Mouse (Mus musculus): ENCODE results near the gene Slco2b1. TPM values are rescaled to one million over a fixed set of nuclear protein-coding genes. Genes with fewer than 3 reads are reported as not detected.

Gene Slco2b1
- polyA plus RNA-seq, 1 experiment from 2014 or later = 2.8 TPM

DNA sequence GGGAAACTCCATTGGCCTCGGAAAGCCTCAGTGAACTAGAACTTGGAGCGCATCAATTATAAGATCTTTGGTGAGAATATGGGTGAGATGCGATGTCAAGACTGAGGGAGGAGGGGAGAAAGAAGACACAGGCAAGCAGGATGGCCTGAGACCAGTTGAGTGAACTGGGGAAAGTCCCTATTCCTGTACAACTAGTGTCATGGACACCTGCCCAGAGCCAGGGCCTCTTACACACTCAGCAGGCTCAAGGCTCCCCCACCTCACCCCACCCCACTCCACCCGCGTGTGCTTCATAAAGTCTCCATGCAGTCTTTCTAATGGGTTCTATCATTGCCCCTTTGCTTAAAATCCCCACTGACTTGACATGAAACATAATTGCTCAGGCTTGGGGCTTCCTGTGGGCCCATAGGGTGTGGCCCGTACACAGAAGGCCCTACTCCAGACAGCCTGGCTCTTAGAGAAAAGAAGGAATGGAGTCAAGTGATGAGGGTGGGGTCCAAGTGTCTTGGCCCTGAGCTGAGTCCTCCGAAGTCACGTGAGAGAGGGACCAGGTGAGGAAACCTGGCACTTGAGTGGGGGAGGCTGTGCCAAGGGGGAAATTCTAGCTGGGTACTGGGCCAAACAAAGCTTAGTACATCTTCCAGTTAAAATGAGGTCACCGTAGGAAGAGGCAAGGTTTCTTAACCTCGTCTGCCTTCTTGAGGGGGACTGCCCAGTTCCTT is 45.2 kb downstream of the Slco2b1 start:
- Histone ChIP-seq H3K27me3 (ENCODE audit: control insufficient read depth, insufficient read depth, low read length) (no peaks in the 10 kb centered on the region), H3K27ac (ENCODE audit: low read depth, low read length) (no peak overlapping the region), H3K4me2 (ENCODE audit: low read depth) (no peak overlapping the region), H3K4me3 (ENCODE audit: low read depth, low read length) (no peak overlapping the region), H3K36me3 (ENCODE audit: control insufficient read depth, insufficient read depth, low read length) (no peaks in the 10 kb centered on the region), H3K4me1 (ENCODE audit: control insufficient read depth, insufficient read depth, low read length) (0 out of 2 replicates have a peak, but pooled peaks cover 3% of the 10 kb centered on the region), H3K9me3 (ENCODE audit: control insufficient read depth, low read length) (no peaks in the 10 kb centered on the region), H3K9ac (ENCODE audit: low read length) (no peak overlapping the region)
- WGBS = 92% methylated on average over 10 of the region's 10 CpGs
- DNase-seq (ENCODE audit: low spot score) = no peak
- ATAC-seq (ENCODE audit: insufficient read depth, low FRiP score, low TSS enrichment) = no peak

DNA sequence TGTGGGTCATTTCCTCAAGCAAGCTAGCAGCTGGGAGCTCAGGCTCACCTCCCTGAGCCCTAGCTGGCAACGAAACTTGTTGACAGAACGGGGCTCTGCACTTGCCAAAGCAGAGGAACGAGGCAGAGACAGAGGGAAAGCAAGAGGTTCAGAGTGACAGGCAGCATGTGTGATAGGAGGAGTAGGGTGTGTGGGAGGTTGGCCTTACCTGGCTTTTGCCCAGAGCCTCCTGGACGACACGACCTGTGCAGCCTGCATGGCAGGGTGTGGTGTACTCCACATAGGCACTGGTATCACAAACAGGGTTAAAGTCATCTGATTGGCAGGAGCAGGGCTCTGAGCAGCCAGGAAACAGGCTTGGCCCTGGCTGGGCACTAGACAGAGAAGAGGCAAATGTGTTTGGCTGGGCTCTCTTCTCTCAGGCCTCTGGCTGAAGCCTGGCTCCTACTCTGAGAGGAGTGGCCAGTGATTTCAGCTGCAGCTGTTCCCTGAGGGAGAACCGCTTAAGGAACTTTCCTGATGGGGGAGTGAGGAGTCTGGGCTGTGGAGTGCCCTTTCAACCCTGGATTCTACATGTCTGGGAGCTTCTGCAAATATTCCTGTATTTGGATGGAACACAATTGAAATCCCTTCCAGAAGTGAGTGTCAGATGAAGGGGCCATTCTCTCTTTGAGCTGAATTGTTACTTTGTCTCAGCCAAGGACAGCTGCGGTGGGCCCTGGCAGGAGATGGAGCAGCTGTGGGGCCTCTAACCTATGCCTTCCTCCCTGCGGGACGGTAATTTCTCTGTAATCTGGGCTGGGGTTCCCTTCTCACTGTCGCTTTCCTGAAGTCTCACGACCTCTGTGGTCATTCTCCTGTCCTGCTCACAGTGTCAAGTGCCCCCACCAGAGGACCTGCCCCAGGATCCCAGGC is 46.3 kb downstream of the Slco2b1 start:
- Histone ChIP-seq H3K9me3 (ENCODE audit: control insufficient read depth, low read length) (no peaks in the 10 kb centered on the region), H3K4me2 (ENCODE audit: low read depth) (no peak overlapping the region), H3K4me1 (ENCODE audit: control insufficient read depth, insufficient read depth, low read length) (0 out of 2 replicates have a peak, but pooled peaks cover 3% of the 10 kb centered on the region), H3K4me3 (ENCODE audit: low read depth, low read length) (no peak overlapping the region), H3K27me3 (ENCODE audit: control insufficient read depth, insufficient read depth, low read length) (no peaks in the 10 kb centered on the region), H3K27ac (ENCODE audit: low read depth, low read length) (0 out of 2 replicates have a peak overlapping the region, but pooled peaks have one; percentile 14), H3K9ac (ENCODE audit: low read length) (no peak overlapping the region), H3K36me3 (ENCODE audit: control insufficient read depth, insufficient read depth, low read length) (no peaks in the 10 kb centered on the region)
- DNase-seq (ENCODE audit: low spot score) = no peak
- no peak for ATAC-seq (ENCODE audit: insufficient read depth, low FRiP score, low TSS enrichment)
- WGBS = 63% methylated on average over 11 of the region's 11 CpGs

DNA sequence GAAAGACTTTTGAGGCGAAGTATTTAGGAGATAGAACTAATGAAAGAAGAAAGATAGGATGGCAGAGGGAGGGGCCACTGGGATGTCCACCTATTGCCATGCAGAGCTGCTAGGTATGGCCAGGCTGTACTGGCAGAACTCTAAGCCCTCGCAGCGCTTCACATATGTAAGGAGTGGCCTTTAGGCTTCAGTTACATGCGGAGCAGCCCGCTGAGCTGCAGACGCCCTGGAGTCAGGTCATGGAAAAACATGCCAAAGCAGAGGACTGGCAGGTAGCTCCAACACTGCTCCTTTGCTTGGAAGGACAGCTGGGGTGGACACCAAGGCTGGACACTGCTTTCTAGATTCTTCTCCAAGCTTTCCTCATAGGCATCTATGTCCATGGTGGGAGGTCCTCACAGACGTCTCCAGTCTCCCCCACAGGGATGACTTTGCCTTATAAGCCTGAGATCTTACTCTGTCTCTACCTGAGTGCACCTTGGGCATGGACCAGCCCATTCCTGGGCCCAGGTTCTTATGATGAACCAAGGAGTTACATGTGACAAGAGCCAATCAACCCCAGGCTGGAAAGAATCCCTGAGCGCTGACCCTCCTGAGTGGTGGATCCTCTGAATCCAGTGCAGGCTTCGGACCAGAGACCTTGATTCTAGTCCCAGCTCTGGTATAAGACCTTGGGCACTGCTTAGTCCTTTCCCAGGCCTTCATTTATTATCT is 47.5 kb downstream of the Slco2b1 start:
- Histone ChIP-seq H3K9ac (ENCODE audit: low read length) (no peak overlapping the region), H3K4me3 (ENCODE audit: low read depth, low read length) (no peak overlapping the region)
- WGBS = 93% methylated on average over 9 of the region's 9 CpGs

DNA sequence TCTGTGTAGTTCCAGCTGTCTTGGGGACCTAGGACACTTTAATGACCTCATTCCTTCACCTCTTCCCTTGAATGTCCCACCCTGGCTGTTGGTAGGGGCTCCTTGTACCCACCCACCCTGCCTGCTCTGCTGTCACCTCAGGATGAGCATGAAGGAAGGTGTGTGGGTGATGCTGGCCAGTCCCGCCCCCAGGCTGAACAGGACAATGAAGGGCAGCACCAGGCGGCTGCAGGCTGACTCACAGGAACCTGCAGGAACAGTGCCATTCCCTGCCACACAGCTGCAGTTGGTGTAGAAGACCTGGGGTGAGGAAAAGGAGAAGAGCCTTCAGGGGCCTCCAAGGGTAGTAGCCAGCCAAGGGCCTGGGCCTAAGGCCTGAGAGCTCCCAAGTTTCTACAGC is 48.8 kb downstream of the Slco2b1 start:
- no peak for DNase-seq (ENCODE audit: low spot score)
- WGBS = 78% methylated on average over 2 of the region's 2 CpGs

More for the DNA sequence above, 47.5 kb downstream of the Slco2b1 start:
- no peak for ATAC-seq (ENCODE audit: insufficient read depth, low FRiP score, low TSS enrichment)
- no peaks in the 10 kb centered on the region for H3K4me1 ChIP-seq (ENCODE audit: control insufficient read depth, insufficient read depth, low read length)
- no peak for DNase-seq (ENCODE audit: low spot score)
- no peaks in the 10 kb centered on the region for H3K36me3 ChIP-seq (ENCODE audit: control insufficient read depth, insufficient read depth, low read length)
- H3K27me3 ChIP-seq (ENCODE audit: control insufficient read depth, insufficient read depth, low read length) = no peaks in the 10 kb centered on the region
- H3K27ac ChIP-seq (ENCODE audit: low read depth, low read length) = no peak overlapping the region
- no peak overlapping the region for H3K4me2 ChIP-seq (ENCODE audit: low read depth)
- H3K9me3 ChIP-seq (ENCODE audit: control insufficient read depth, low read length) = no peaks in the 10 kb centered on the region

DNA sequence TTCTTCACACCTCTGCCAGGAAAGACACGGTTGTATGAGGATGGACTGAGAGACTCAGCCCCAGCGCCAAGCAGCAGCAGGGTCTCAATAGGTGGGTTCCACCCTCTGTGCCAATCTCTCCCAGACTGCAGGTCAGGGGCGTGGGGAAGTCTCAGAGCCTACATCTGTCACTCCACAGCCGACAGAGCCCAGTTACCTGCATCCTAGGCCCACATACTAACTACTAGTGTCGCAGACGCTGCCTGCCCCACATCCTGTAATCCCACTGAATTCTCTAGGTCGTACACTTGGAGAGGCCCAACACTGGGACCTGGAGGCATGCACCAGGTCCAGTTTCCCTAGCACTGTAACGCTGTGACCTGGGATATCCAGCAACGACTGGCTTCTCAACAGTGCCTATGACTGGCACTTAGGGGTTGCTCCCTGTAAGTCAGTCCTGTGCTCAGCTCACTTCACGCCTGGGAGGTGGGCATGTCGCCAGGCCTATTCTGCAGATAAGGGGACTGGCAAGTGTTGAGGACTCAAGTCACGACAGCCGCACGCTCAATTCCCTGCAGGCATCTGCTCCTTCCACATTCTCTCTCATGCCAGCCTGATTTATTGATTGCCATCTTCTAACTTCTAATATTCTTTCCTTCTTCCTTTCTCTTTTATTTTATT is 49.4 kb downstream of the Slco2b1 start:
- ATAC-seq (ENCODE audit: insufficient read depth, low FRiP score, low TSS enrichment) (no peak), DNase-seq (ENCODE audit: low spot score) (no peak)
- Histone ChIP-seq H3K27ac (ENCODE audit: low read depth, low read length) (no peak overlapping the region), H3K4me3 (ENCODE audit: low read depth, low read length) (no peak overlapping the region), H3K4me1 (ENCODE audit: control insufficient read depth, insufficient read depth, low read length) (no peaks in the 10 kb centered on the region), H3K9ac (ENCODE audit: low read length) (no peak overlapping the region), H3K4me2 (ENCODE audit: low read depth) (no peak overlapping the region), H3K27me3 (ENCODE audit: control insufficient read depth, insufficient read depth, low read length) (no peaks in the 10 kb centered on the region), H3K9me3 (ENCODE audit: control insufficient read depth, low read length) (no peaks in the 10 kb centered on the region), H3K36me3 (ENCODE audit: control insufficient read depth, insufficient read depth, low read length) (no peaks in the 10 kb centered on the region)
- 79% methylated on average over 14 of the region's 14 CpGs for WGBS

More for the DNA sequence above, 48.8 kb downstream of the Slco2b1 start:
- Histone ChIP-seq H3K4me2 (ENCODE audit: low read depth) (no peak overlapping the region), H3K4me3 (ENCODE audit: low read depth, low read length) (no peak overlapping the region), H3K36me3 (ENCODE audit: control insufficient read depth, insufficient read depth, low read length) (no peaks in the 10 kb centered on the region), H3K9me3 (ENCODE audit: control insufficient read depth, low read length) (no peaks in the 10 kb centered on the region), H3K4me1 (ENCODE audit: control insufficient read depth, insufficient read depth, low read length) (no peaks in the 10 kb centered on the region), H3K27ac (ENCODE audit: low read depth, low read length) (no peak overlapping the region), H3K27me3 (ENCODE audit: control insufficient read depth, insufficient read depth, low read length) (no peaks in the 10 kb centered on the region), H3K9ac (ENCODE audit: low read length) (no peak overlapping the region)
- ATAC-seq (ENCODE audit: insufficient read depth, low FRiP score, low TSS enrichment) = no peak

DNA sequence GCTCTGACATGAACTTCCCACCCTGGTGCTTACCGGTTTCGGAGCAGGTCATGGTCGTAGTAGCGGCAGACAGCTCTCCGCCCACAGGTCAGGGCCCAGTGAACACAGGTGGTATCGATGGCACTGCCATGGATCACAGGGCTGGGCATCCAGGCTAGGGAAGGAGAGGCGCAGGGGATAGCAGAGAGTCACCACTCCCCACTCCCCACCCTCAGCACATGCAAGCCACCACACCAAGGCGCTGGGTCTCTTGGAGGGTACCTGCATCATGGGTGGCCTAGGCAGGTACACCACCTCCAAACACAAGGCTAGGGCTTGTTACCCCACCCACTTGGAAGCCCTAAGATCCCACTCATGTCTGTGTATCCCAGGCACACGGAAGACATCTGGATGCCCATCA is 50.1 kb downstream of the Slco2b1 start:
- H3K4me1 ChIP-seq (ENCODE audit: control insufficient read depth, insufficient read depth, low read length) = no peaks in the 10 kb centered on the region
- no peak overlapping the region for H3K4me2 ChIP-seq (ENCODE audit: low read depth)
- no peaks in the 10 kb centered on the region for H3K36me3 ChIP-seq (ENCODE audit: control insufficient read depth, insufficient read depth, low read length)
- DNase-seq (ENCODE audit: low spot score) (no peak), ATAC-seq (ENCODE audit: insufficient read depth, low FRiP score, low TSS enrichment) (no peak)
- no peak overlapping the region for H3K27ac ChIP-seq (ENCODE audit: low read depth, low read length)
- H3K9me3 ChIP-seq (ENCODE audit: control insufficient read depth, low read length) = no peaks in the 10 kb centered on the region
- H3K4me3 ChIP-seq (ENCODE audit: low read depth, low read length) = no peak overlapping the region
- WGBS = 84% methylated on average over 9 of the region's 9 CpGs
- no peaks in the 10 kb centered on the region for H3K27me3 ChIP-seq (ENCODE audit: control insufficient read depth, insufficient read depth, low read length)
- H3K9ac ChIP-seq (ENCODE audit: low read length) = no peak overlapping the region

DNA sequence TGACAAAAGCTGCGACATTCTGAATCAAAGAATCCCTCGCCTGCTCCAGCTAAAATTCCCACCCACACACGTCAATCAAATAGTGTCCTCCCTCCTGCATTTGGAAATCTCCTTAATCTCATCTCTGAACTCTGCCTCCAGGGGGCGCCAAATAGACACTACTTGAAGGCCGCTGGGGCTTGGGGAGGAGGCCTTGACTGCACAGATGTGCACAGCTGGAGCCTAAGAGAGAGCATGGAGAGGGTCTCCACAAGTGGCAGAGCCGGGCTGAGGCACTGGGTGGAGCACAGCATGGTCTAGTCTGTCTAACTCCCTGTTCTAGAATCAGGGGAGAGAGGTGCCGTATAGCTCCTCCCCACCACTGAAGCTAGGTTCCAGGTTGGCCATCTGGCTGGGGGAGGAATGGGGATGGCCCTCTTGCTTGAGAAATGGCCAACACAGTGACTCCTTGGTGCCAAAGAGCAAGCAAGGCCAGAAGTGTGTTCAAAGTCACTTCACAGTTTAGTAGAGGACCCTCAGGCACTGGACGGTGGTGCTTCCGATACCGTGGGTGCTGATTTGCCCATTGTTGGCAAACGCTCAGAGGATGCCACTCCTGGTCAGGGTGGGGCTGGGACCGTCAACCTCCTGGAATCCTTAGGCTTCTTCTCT is 51.6 kb downstream of the Slco2b1 start:
- ATAC-seq (ENCODE audit: insufficient read depth, low FRiP score, low TSS enrichment) (no peak), DNase-seq (ENCODE audit: low spot score) (peak; percentile 83)
- no peaks in the 10 kb centered on the region for H3K4me1 ChIP-seq (ENCODE audit: control insufficient read depth, insufficient read depth, low read length)
- no peak overlapping the region for H3K9ac ChIP-seq (ENCODE audit: low read length)
- H3K4me3 ChIP-seq (ENCODE audit: low read depth, low read length) = no peak overlapping the region
- no peaks in the 10 kb centered on the region for H3K9me3 ChIP-seq (ENCODE audit: control insufficient read depth, low read length)
- H3K27me3 ChIP-seq (ENCODE audit: control insufficient read depth, insufficient read depth, low read length) = no peaks in the 10 kb centered on the region
- WGBS = 45% methylated on average over 12 of the region's 12 CpGs
- no peak overlapping the region for H3K4me2 ChIP-seq (ENCODE audit: low read depth)
- no peak overlapping the region for H3K27ac ChIP-seq (ENCODE audit: low read depth, low read length)
- no peaks in the 10 kb centered on the region for H3K36me3 ChIP-seq (ENCODE audit: control insufficient read depth, insufficient read depth, low read length)

DNA sequence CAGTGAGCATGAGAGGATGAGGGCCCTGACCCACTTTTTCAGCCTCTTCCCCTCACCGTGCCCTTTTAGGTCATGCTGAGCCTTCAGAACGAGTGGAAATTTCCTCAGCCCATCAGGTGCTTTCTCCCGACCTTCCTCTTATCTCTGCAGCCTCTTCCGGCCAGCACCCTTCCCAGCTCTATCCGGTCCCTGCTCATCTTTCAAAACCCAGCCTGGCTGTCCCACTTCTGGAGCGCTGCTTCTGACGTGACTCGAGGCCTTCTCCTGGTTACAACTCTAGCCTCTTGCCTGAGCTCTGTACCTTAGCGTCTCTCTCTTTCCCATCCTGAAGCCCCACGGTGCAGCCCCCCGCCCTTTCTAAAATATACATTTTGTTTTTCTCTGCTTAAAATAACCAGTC is 56.9 kb downstream of the Slco2b1 start:
- ATAC-seq (ENCODE audit: insufficient read depth, low FRiP score, low TSS enrichment) = no peak
- Histone ChIP-seq H3K9ac (ENCODE audit: low read length) (no peak overlapping the region), H3K9me3 (ENCODE audit: control insufficient read depth, low read length) (no peaks in the 10 kb centered on the region), H3K4me1 (ENCODE audit: control insufficient read depth, insufficient read depth, low read length) (no peaks in the 10 kb centered on the region), H3K36me3 (ENCODE audit: control insufficient read depth, insufficient read depth, low read length) (no peaks in the 10 kb centered on the region), H3K4me3 (ENCODE audit: low read depth, low read length) (no peak overlapping the region), H3K27ac (ENCODE audit: low read depth, low read length) (no peak overlapping the region), H3K27me3 (ENCODE audit: control insufficient read depth, insufficient read depth, low read length) (no peaks in the 10 kb centered on the region), H3K4me2 (ENCODE audit: low read depth) (no peak overlapping the region)
- WGBS = 84% methylated on average over 11 of the region's 11 CpGs
- DNase-seq (ENCODE audit: low spot score) = no peak

Data from neural tube, embryonic 11.5 days (tissue).